Mouse (Mus musculus): ENCODE measurements around the gene Neu3. TPM values are rescaled to one million over a fixed set of nuclear protein-coding genes. Genes with fewer than 3 reads are reported as not detected.

Gene Neu3
- polyA plus RNA-seq, 1 experiment from 2014 or later, result 1.5 TPM

Other genes with a start within 250 kb of the Neu3 start
- gene Tpbgl, start 201.3 kb downstream of the Neu3 start, polyA plus RNA-seq (2014; fragmentation: Nextera tagmentation; extraction: Ambion mirVana), result 0.34 and 0.92 TPM in 2 replicates
- gene Slco2b1, start 117.1 kb downstream of the Neu3 start, polyA plus RNA-seq (2014; fragmentation: Nextera tagmentation; extraction: Ambion mirVana), result 2.3 and 2.5 TPM in 2 replicates
- not detected in 2 replicates for gene Olfr520, start 98.1 kb downstream of the Neu3 start, polyA plus RNA-seq (2014; fragmentation: Nextera tagmentation; extraction: Ambion mirVana)
- not detected in 2 replicates for gene Olfr521, start 64.9 kb downstream of the Neu3 start, polyA plus RNA-seq (2014; fragmentation: Nextera tagmentation; extraction: Ambion mirVana)
- gene Xrra1, start 30.7 kb upstream of the Neu3 start, polyA plus RNA-seq (2014; fragmentation: Nextera tagmentation; extraction: Ambion mirVana), result 0.29 and 0.44 TPM in 2 replicates
- gene Spcs2, start 35.0 kb upstream of the Neu3 start, polyA plus RNA-seq (2014; fragmentation: Nextera tagmentation; extraction: Ambion mirVana), result 385 and 386 TPM in 2 replicates
- 6.5 and 6.6 TPM in 2 replicates for gene Rnf169, start 152.0 kb upstream of the Neu3 start, polyA plus RNA-seq (2014; fragmentation: Nextera tagmentation; extraction: Ambion mirVana)
- 0.11 TPM in 1 of 2 replicates, not detected in the other for gene Chrdl2, start 177.8 kb upstream of the Neu3 start, polyA plus RNA-seq (2014; fragmentation: Nextera tagmentation; extraction: Ambion mirVana)